Mouse (Mus musculus) E14TG2a.4 (cell line): ENCODE measurements around the gene Lrrc61.

Source experiments
- CTCF ChIP-seq: conservative IDR thresholded peaks from 2 replicates; pipeline ENCODE4 v1.5.1; 2014; ENCODE audit warnings: low read length
- NANOG ChIP-seq: IDR thresholded peaks from 2 replicates; pipeline ENCODE4 v1.6.1; 2014; ENCODE audit warnings: borderline replicate concordance, low read length, mixed read lengths
- POU5F1 ChIP-seq: IDR thresholded peaks from 2 replicates; pipeline ENCODE4 v1.6.1; 2014; ENCODE audit warnings: low read length, borderline replicate concordance

GRCm38 (mm10) chr6:48572014-48572413, 17.4 kb downstream of the Lrrc61 start:
- TF ChIP-seq CTCF (no peak), POU5F1 (no peak), NANOG (no peak)
